Mouse (Mus musculus): ENCODE data around the gene Btd. TPM values are rescaled to one million over a fixed set of nuclear protein-coding genes. Genes with fewer than 3 reads are reported as not detected.

The Btd gene
- polyA plus RNA-seq, 1 experiment from 2014 or later = 22.3 TPM

GRCm38 (mm10) chr14:31666931-31667705, 26.3 kb downstream of the Btd start:
- Histone ChIP-seq H3K4me2 (no peak overlapping the region), H3K27me3 (ENCODE audit: control insufficient read depth, insufficient read depth, low read length) (no peaks in the 10 kb centered on the region), H3K9me3 (replicated peaks; ENCODE audit: control insufficient read depth, low read length) (no peaks in the 10 kb centered on the region), H3K9ac (ENCODE audit: low read depth, low read length) (no peak overlapping the region), H3K27ac (ENCODE audit: low read depth, low read length) (no peak overlapping the region), H3K36me3 (ENCODE audit: control insufficient read depth, insufficient read depth, low read length) (peaks cover 7% of the 10 kb centered on the region; the same call in 1 of the 2 replicates), H3K4me3 (ENCODE audit: low read depth, low read length) (no peak overlapping the region), H3K4me1 (ENCODE audit: control insufficient read depth, insufficient read depth, low read length) (peaks cover 17% of the 10 kb centered on the region)
- no peak for ATAC-seq (replicated peaks; ENCODE audit: insufficient number of reproducible peaks, low FRiP score, low TSS enrichment)
- 91% methylated on average over 28 of the region's 28 CpGs for WGBS (ENCODE audit: insufficient replicate concordance)

- Histone ChIP-seq H3K27ac (ENCODE audit: low read depth, low read length) (no peak overlapping the region), H3K36me3 (ENCODE audit: control insufficient read depth, insufficient read depth, low read length) (peaks cover 7% of the 10 kb centered on the region; the same call in 1 of the 2 replicates), H3K27me3 (ENCODE audit: control insufficient read depth, insufficient read depth, low read length) (no peaks in the 10 kb centered on the region), H3K4me2 (no peak overlapping the region), H3K9ac (ENCODE audit: low read depth, low read length) (no peak overlapping the region), H3K4me3 (ENCODE audit: low read depth, low read length) (no peak overlapping the region), H3K4me1 (ENCODE audit: control insufficient read depth, insufficient read depth, low read length) (peaks cover 11% of the 10 kb centered on the region), H3K9me3 (replicated peaks; ENCODE audit: control insufficient read depth, low read length) (no peaks in the 10 kb centered on the region)
- no peak for ATAC-seq (replicated peaks; ENCODE audit: insufficient number of reproducible peaks, low FRiP score, low TSS enrichment)
- 78% methylated on average over 6 of the region's 6 CpGs for WGBS (ENCODE audit: insufficient replicate concordance)
These were observed 26.9 kb downstream of the Btd start for GRCm38 (mm10) chr14:31667741-31668140.

GRCm38 (mm10) chr14:31668326-31668725, 27.5 kb downstream of the Btd start:
- ATAC-seq (replicated peaks; ENCODE audit: insufficient number of reproducible peaks, low FRiP score, low TSS enrichment) = no peak
- Histone ChIP-seq H3K9ac (ENCODE audit: low read depth, low read length) (no peak overlapping the region), H3K9me3 (replicated peaks; ENCODE audit: control insufficient read depth, low read length) (no peaks in the 10 kb centered on the region), H3K4me1 (ENCODE audit: control insufficient read depth, insufficient read depth, low read length) (peaks cover 5% of the 10 kb centered on the region), H3K4me3 (ENCODE audit: low read depth, low read length) (no peak overlapping the region), H3K36me3 (ENCODE audit: control insufficient read depth, insufficient read depth, low read length) (peaks cover 7% of the 10 kb centered on the region; the same call in 1 of the 2 replicates), H3K27me3 (ENCODE audit: control insufficient read depth, insufficient read depth, low read length) (no peaks in the 10 kb centered on the region), H3K4me2 (no peak overlapping the region), H3K27ac (ENCODE audit: low read depth, low read length) (no peak overlapping the region)
- 83% methylated on average over 13 of the region's 13 CpGs for WGBS (ENCODE audit: insufficient replicate concordance)

- Histone ChIP-seq H3K9ac (ENCODE audit: low read depth, low read length) (no peak overlapping the region), H3K36me3 (ENCODE audit: control insufficient read depth, insufficient read depth, low read length) (peaks cover 7% of the 10 kb centered on the region; the same call in 1 of the 2 replicates), H3K4me1 (ENCODE audit: control insufficient read depth, insufficient read depth, low read length) (peaks cover 4% of the 10 kb centered on the region; the same call in 1 of the 2 replicates), H3K9me3 (replicated peaks; ENCODE audit: control insufficient read depth, low read length) (no peaks in the 10 kb centered on the region), H3K27ac (ENCODE audit: low read depth, low read length) (peak overlapping the region; percentile 37), H3K4me3 (ENCODE audit: low read depth, low read length) (no peak overlapping the region), H3K27me3 (ENCODE audit: control insufficient read depth, insufficient read depth, low read length) (no peaks in the 10 kb centered on the region), H3K4me2 (no peak overlapping the region)
- 57% methylated on average over 13 of the region's 13 CpGs for WGBS (ENCODE audit: insufficient replicate concordance)
- ATAC-seq (replicated peaks; ENCODE audit: insufficient number of reproducible peaks, low FRiP score, low TSS enrichment) = peak; percentile 52; the same call in 1 of the 2 replicates
These were observed 28.4 kb downstream of the Btd start for GRCm38 (mm10) chr14:31669161-31669611.

GRCm38 (mm10) chr14:31669642-31670490, 29.0 kb downstream of the Btd start:
- Histone ChIP-seq H3K9ac (ENCODE audit: low read depth, low read length) (no peak overlapping the region), H3K27me3 (ENCODE audit: control insufficient read depth, insufficient read depth, low read length) (no peaks in the 10 kb centered on the region), H3K4me2 (no peak overlapping the region), H3K9me3 (replicated peaks; ENCODE audit: control insufficient read depth, low read length) (no peaks in the 10 kb centered on the region), H3K27ac (ENCODE audit: low read depth, low read length) (peak overlapping the region; percentile 37), H3K36me3 (ENCODE audit: control insufficient read depth, insufficient read depth, low read length) (peaks cover 7% of the 10 kb centered on the region; the same call in 1 of the 2 replicates), H3K4me1 (ENCODE audit: control insufficient read depth, insufficient read depth, low read length) (peaks cover 4% of the 10 kb centered on the region; the same call in 1 of the 2 replicates), H3K4me3 (ENCODE audit: low read depth, low read length) (no peak overlapping the region)
- ATAC-seq (replicated peaks; ENCODE audit: insufficient number of reproducible peaks, low FRiP score, low TSS enrichment) = no peak
- 72% methylated on average over 15 of the region's 15 CpGs for WGBS (ENCODE audit: insufficient replicate concordance)

GRCm38 (mm10) chr14:31671635-31672320, 30.9 kb downstream of the Btd start:
- H3K9ac ChIP-seq (ENCODE audit: low read depth, low read length) = no peak overlapping the region
- no peaks in the 10 kb centered on the region for H3K9me3 ChIP-seq (replicated peaks; ENCODE audit: control insufficient read depth, low read length)
- WGBS (ENCODE audit: insufficient replicate concordance) = 68% methylated on average over 10 of the region's 10 CpGs
- no peak overlapping the region for H3K4me2 ChIP-seq
- H3K4me1 ChIP-seq (ENCODE audit: control insufficient read depth, insufficient read depth, low read length) = peaks cover 4% of the 10 kb centered on the region; the same call in 1 of the 2 replicates
- H3K4me3 ChIP-seq (ENCODE audit: low read depth, low read length) = no peak overlapping the region
- no peak overlapping the region for H3K27ac ChIP-seq (ENCODE audit: low read depth, low read length)
- no peak for ATAC-seq (replicated peaks; ENCODE audit: insufficient number of reproducible peaks, low FRiP score, low TSS enrichment)
- H3K36me3 ChIP-seq (ENCODE audit: control insufficient read depth, insufficient read depth, low read length) = peaks cover 7% of the 10 kb centered on the region; the same call in 1 of the 2 replicates
- no peaks in the 10 kb centered on the region for H3K27me3 ChIP-seq (ENCODE audit: control insufficient read depth, insufficient read depth, low read length)

GRCm38 (mm10) chr14:31680656-31681055, 39.8 kb downstream of the Btd start:
- Histone ChIP-seq H3K9ac (ENCODE audit: low read depth, low read length) (no peak overlapping the region), H3K9me3 (replicated peaks; ENCODE audit: control insufficient read depth, low read length) (no peaks in the 10 kb centered on the region), H3K4me3 (ENCODE audit: low read depth, low read length) (no peak overlapping the region), H3K36me3 (ENCODE audit: control insufficient read depth, insufficient read depth, low read length) (no peaks in the 10 kb centered on the region), H3K27me3 (ENCODE audit: control insufficient read depth, insufficient read depth, low read length) (no peaks in the 10 kb centered on the region), H3K4me1 (ENCODE audit: control insufficient read depth, insufficient read depth, low read length) (no peaks in the 10 kb centered on the region), H3K27ac (ENCODE audit: low read depth, low read length) (no peak overlapping the region), H3K4me2 (no peak overlapping the region)
- ATAC-seq (replicated peaks; ENCODE audit: insufficient number of reproducible peaks, low FRiP score, low TSS enrichment) = no peak
- 72% methylated on average over 3 of the region's 3 CpGs for WGBS (ENCODE audit: insufficient replicate concordance)

- no peak overlapping the region for H3K4me3 ChIP-seq (ENCODE audit: low read depth, low read length)
- H3K36me3 ChIP-seq (ENCODE audit: control insufficient read depth, insufficient read depth, low read length) = no peaks in the 10 kb centered on the region
- H3K4me1 ChIP-seq (ENCODE audit: control insufficient read depth, insufficient read depth, low read length) = no peaks in the 10 kb centered on the region
- H3K4me2 ChIP-seq = no peak overlapping the region
- 86% methylated on average over 9 of the region's 9 CpGs for WGBS (ENCODE audit: insufficient replicate concordance)
- no peaks in the 10 kb centered on the region for H3K9me3 ChIP-seq (replicated peaks; ENCODE audit: control insufficient read depth, low read length)
- no peak for ATAC-seq (replicated peaks; ENCODE audit: insufficient number of reproducible peaks, low FRiP score, low TSS enrichment)
- H3K27ac ChIP-seq (ENCODE audit: low read depth, low read length) = no peak overlapping the region
- H3K27me3 ChIP-seq (ENCODE audit: control insufficient read depth, insufficient read depth, low read length) = no peaks in the 10 kb centered on the region
- H3K9ac ChIP-seq (ENCODE audit: low read depth, low read length) = no peak overlapping the region
These were observed 40.5 kb downstream of the Btd start for GRCm38 (mm10) chr14:31681291-31681690.
